Mouse (Mus musculus) forebrain, embryonic 12.5 days (tissue): ENCODE measurements around the gene Kifc3. TPM values are rescaled to one million over a fixed set of nuclear protein-coding genes. Genes with fewer than 3 reads are reported as not detected.
"Not testable (repeated sequence)": the region's sequence is repeated elsewhere in the genome, so short reads cannot be mapped to it uniquely, and the experiment has no call there.

ENCODE experiments used
- ATAC-seq: fragments of 200-750 bp; cut with Nextera tagmentation; 2 replicates; pipeline ENCODE4 v1.8.0; 2017; ENCODE audit warnings: moderate TSS enrichment; ENCODE audit not compliant: low FRiP score
- H3K27ac ChIP-seq: fragments of 300-500 bp; sonication (generic); 2 replicates; pipeline ENCODE4 v1.5.1; 2016; ENCODE audit warnings: mild to moderate bottlenecking
- H3K27me3 ChIP-seq: fragments of 300-500 bp; sonication (generic); 2 replicates; pipeline ENCODE4 v1.6.1; 2016; ENCODE audit warnings: mild to moderate bottlenecking
- H3K36me3 ChIP-seq: fragments of 300-500 bp; sonication (generic); replicated peaks from 2 replicates; pipeline ENCODE4 v1.6.1; 2016; ENCODE audit warnings: mild to moderate bottlenecking
- H3K4me1 ChIP-seq: fragments of 300-500 bp; sonication (generic); 2 replicates; pipeline ENCODE4 v1.6.1; 2016
- H3K4me2 ChIP-seq: fragments of 300-500 bp; sonication (generic); 2 replicates; pipeline ENCODE4 v1.6.1; 2016; ENCODE audit warnings: mild to moderate bottlenecking, moderate library complexity
- H3K4me3 ChIP-seq: fragments of 300-500 bp; sonication (generic); replicated peaks from 2 replicates; pipeline ENCODE4 v1.5.1; 2016; ENCODE audit warnings: mild to moderate bottlenecking
- H3K9ac ChIP-seq: fragments of 300-500 bp; sonication (generic); 2 replicates; pipeline ENCODE4 v1.6.1; 2016; ENCODE audit warnings: mild to moderate bottlenecking
- H3K9me3 ChIP-seq: fragments of 300-500 bp; sonication (generic); 2 replicates; pipeline ENCODE4 v1.6.1; 2016
- WGBS: fragments of 180-500 bp; shearing (Covaris S2); methylation state at CpG from one replicate; pipeline ENCODE4 v1.1.7; 2016; 5-methylcytosine and 5-hydroxymethylcytosine counted together
- polyA plus RNA-seq: library from polyadenylated mRNA; unstranded; fragments of >200 nt; fragmentation: Nextera tagmentation; extraction: Ambion mirVana; gene quantifications from 2 replicates; pipeline ENCODE4 v1.2.1, GENCODE M21; 2016

The Kifc3 gene
- polyA plus RNA-seq, 1 experiment from 2014 or later = 8.3 TPM

DNA sequence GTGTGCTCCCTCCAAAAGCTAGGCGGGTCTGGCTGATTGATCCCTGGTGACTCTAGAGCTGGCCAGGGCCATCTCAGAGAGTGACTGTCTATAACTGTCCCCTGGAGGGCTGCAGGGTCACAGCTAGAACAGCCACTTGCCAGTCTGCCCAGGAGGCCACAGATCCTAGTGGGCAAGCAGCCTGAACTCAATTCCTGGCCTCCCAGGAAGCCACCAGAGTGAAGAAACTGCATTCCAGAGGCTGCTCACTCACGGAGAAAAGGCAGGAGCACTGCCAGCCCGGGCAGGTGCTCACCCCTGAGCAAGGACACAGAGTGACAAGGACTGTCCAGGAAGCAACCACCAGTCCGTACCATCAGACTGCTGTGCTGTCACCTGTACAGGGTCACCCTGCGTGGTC lies 34.9 kb downstream of the Kifc3 start:
- Histone ChIP-seq H3K4me3 (no peak overlapping the region), H3K36me3 (no peaks in the 10 kb centered on the region), H3K4me1 (peaks cover 9% of the 10 kb centered on the region; the same call in 1 of the 2 replicates), H3K9me3 (no peaks in the 10 kb centered on the region), H3K27me3 (no peaks in the 10 kb centered on the region), H3K4me2 (no peak overlapping the region), H3K9ac (no peak overlapping the region), H3K27ac (no peak overlapping the region)
- WGBS = 69% methylated on average over 5 of the region's 5 CpGs
- no peak for ATAC-seq

DNA sequence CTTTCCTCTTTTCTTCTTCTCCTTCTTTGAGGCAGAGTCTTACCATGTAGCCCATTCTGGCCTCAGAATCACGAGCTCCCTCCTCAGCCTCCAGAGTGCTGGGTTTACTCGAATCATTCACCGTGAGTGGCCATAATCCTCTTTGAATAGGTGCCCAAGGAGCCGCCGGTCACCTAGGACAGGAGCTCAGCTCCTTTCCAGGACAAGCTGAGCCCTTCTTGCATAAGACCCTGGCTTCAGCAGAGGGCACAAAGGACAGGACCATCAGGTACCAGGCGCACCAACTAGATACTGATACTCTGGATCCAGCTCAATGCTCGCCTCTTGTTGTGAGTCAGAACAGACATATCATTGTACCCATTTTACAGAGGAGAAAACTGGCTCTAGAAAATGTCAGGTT lies 36.2 kb downstream of the Kifc3 start:
- H3K9me3 ChIP-seq = no peaks in the 10 kb centered on the region
- H3K27ac ChIP-seq = no peak overlapping the region
- H3K4me2 ChIP-seq = no peak overlapping the region
- H3K27me3 ChIP-seq = no peaks in the 10 kb centered on the region
- no peaks in the 10 kb centered on the region for H3K36me3 ChIP-seq
- no peak overlapping the region for H3K9ac ChIP-seq
- ATAC-seq = no peak
- H3K4me3 ChIP-seq = no peak overlapping the region
- WGBS = 54% methylated on average over 7 of the region's 7 CpGs
- H3K4me1 ChIP-seq = peaks cover 12% of the 10 kb centered on the region; the same call in 1 of the 2 replicates

DNA sequence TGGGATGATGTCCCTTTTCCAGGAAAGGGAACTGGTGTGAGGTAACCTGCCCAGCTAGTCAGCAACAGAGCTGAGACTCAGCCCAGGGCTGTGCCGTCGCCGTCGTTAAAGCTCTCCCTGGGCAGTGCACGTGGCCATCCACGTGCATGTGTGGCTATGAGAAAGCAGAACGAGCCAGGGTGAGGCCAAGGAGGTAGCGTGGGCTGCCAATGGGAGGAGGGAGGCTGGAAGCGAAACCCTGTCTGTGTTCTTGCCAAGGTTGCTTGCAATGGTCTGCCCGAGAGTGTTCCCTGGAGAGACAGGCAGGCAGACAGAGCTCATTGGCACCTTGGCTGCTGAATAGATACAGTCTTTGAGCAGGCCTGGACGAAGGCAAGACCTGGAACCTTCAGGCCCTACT lies 36.7 kb downstream of the Kifc3 start:
- Histone ChIP-seq H3K4me2 (no peak overlapping the region), H3K36me3 (no peaks in the 10 kb centered on the region), H3K4me3 (no peak overlapping the region), H3K4me1 (peaks cover 12% of the 10 kb centered on the region; the same call in 1 of the 2 replicates), H3K9ac (no peak overlapping the region), H3K27me3 (no peaks in the 10 kb centered on the region), H3K9me3 (no peaks in the 10 kb centered on the region), H3K27ac (no peak overlapping the region)
- 72% methylated on average over 11 of the region's 11 CpGs for WGBS
- no peak for ATAC-seq

DNA sequence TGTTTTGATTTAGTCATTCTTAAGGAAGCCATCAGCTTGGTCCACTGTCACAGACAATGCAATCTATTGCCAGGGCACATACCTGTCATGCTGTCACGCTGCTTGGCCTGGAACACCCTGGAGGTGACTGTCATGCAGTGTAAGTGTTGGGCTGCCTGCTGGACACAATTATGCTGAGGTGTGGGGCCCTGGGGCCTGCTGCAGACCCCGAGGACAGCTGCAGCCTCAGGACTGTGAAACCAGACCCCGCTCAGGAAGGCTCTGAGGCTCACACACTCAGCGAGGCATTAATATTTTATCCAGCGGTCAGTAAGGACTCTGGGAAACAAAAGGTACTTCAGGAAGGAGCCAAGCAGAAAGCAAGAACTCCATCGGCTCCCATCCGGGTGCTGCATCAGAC lies 38.1 kb downstream of the Kifc3 start:
- H3K9me3 ChIP-seq = no peaks in the 10 kb centered on the region
- no peak overlapping the region for H3K4me2 ChIP-seq
- WGBS = 52% methylated on average over 7 of the region's 7 CpGs
- H3K27ac ChIP-seq = no peak overlapping the region
- ATAC-seq = no peak
- peaks cover 12% of the 10 kb centered on the region; the same call in 1 of the 2 replicates for H3K4me1 ChIP-seq
- no peak overlapping the region for H3K4me3 ChIP-seq
- no peak overlapping the region for H3K9ac ChIP-seq
- no peaks in the 10 kb centered on the region for H3K36me3 ChIP-seq
- H3K27me3 ChIP-seq = no peaks in the 10 kb centered on the region

DNA sequence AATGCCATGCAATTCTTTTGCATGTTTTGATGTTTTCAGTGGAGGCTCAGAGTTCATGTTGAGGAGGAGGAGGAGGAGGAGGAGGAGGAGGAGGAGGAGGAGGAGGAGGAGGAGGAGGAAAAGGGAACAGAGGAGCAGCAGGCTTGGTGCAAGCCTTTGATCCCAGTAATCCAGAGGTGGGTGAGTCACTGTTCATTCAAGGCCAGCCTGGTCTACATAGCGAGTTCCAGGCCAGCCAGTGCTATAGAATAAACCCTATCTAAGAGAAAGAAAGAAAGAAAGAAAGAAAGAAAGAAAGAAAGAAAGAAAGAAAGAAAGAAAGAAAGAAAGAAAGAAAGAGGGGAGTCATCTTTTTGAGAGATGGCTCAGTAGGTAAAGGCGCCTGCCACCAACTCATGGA lies 38.6 kb downstream of the Kifc3 start:
- H3K4me3 ChIP-seq, H3K36me3 ChIP-seq, H3K9me3 ChIP-seq, H3K27ac ChIP-seq, H3K4me2 ChIP-seq, ATAC-seq, H3K27me3 ChIP-seq, H3K9ac ChIP-seq: not testable (repeated sequence)
- 75% methylated on average over 2 of the region's 2 CpGs for WGBS
- H3K4me1 ChIP-seq = peaks cover 12% of the 10 kb centered on the region; the same call in 1 of the 2 replicates

DNA sequence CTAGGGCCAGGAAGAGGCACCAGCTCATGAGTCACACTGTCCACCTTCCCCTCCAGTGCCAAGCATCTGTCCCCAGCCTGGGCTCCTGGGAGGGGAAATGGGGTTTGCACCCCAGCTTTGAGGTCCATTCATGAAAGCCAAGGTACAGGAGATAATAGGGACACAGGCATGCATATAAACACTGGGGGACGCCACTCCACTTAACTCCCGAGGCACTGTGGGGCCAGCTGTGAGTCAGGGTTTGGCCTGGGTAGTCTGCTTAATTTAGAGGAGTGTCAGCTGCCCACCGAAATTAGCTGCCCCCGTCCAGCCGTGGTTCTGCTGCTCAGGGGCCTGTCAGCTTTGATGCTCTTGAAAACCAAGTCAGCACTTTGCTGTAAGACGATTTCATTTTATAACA lies 39.8 kb downstream of the Kifc3 start:
- no peaks in the 10 kb centered on the region for H3K36me3 ChIP-seq
- no peaks in the 10 kb centered on the region for H3K9me3 ChIP-seq
- 0 out of 2 replicates have a peak, but pooled peaks cover 3% of the 10 kb centered on the region for H3K27me3 ChIP-seq
- H3K27ac ChIP-seq = no peak overlapping the region
- no peak overlapping the region for H3K4me2 ChIP-seq
- peaks cover 12% of the 10 kb centered on the region; the same call in 1 of the 2 replicates for H3K4me1 ChIP-seq
- 71% methylated on average over 6 of the region's 6 CpGs for WGBS
- ATAC-seq = no peak
- H3K9ac ChIP-seq = no peak overlapping the region
- H3K4me3 ChIP-seq = no peak overlapping the region

DNA sequence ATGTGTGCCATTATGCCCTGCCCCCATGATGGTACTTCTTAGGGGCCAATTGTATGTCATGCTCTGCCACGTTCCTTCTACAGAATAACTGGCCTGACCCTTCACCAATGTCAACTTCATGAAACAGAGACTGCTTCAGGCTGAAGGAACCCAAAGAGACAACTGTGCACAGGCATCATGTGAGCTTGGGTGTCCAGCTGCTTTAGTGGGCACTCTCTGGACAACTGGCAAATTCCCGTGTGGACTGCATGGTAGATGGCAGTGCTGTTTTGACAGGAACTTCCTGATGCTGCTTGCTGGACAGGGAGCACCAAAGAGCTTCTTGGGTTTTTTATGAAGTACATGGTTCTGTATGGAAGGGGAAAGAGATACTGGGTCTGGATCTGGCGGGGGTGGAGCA lies 43.3 kb downstream of the Kifc3 start:
- Histone ChIP-seq H3K36me3 (no peaks in the 10 kb centered on the region), H3K9ac (no peak overlapping the region), H3K4me1 (peaks cover 7% of the 10 kb centered on the region; the same call in 1 of the 2 replicates), H3K4me3 (no peak overlapping the region), H3K9me3 (no peaks in the 10 kb centered on the region), H3K27ac (no peak overlapping the region), H3K4me2 (no peak overlapping the region), H3K27me3 (peaks cover 3% of the 10 kb centered on the region; the same call in 1 of the 2 replicates)
- WGBS = 88% methylated on average over 3 of the region's 3 CpGs
- no peak for ATAC-seq

DNA sequence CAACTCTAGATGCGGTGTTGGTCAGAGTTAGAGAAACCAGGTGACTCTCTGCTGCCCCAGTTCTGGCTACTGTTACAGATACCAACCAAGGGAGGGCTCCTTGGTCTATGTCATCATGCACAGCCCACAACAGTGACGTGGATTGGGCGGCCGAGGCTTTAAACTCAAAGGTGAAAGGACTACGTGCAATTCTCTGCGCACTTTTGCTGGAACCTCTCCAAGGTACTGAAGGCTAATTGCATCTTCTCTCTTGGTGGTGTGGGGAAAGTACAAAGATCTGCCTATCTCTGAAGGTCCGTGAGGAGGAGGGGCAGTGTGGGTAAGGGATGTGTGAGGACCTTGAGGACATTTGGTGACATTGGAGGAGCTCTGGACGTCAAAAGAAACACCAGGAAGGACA lies 44.0 kb downstream of the Kifc3 start:
- 83% methylated on average over 8 of the region's 8 CpGs for WGBS
- no peak overlapping the region for H3K9ac ChIP-seq
- peaks cover 7% of the 10 kb centered on the region; the same call in 1 of the 2 replicates for H3K4me1 ChIP-seq
- no peak overlapping the region for H3K4me3 ChIP-seq
- H3K27ac ChIP-seq = no peak overlapping the region
- no peaks in the 10 kb centered on the region for H3K9me3 ChIP-seq
- no peaks in the 10 kb centered on the region for H3K36me3 ChIP-seq
- H3K27me3 ChIP-seq = peaks cover 3% of the 10 kb centered on the region; the same call in 1 of the 2 replicates
- no peak for ATAC-seq
- H3K4me2 ChIP-seq = no peak overlapping the region

DNA sequence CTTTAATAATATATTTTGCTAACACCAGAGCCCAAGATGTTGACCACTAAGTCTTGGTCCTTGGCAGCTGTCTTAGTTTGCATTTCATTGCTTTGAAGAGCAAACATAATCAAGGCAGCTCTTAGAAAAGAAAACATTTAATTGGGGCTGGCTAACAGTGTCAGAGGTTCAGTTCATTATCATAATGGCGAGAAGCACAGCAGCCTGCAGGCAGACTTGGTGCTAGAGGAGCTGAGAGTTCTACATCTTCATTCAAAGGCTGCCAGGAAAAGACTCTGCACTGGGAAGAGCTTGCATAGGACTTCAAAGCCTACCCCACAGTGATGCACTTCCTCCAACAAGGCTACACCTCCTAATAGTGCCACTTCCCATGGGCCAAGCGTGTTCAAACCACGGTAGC lies 45.5 kb downstream of the Kifc3 start:
- 0 out of 2 replicates have a peak overlapping the region, but pooled peaks have one; percentile 20 for H3K27ac ChIP-seq
- H3K4me2 ChIP-seq = no peak overlapping the region
- H3K27me3 ChIP-seq = peaks cover 3% of the 10 kb centered on the region; the same call in 1 of the 2 replicates
- no peak overlapping the region for H3K4me3 ChIP-seq
- no peak overlapping the region for H3K9ac ChIP-seq
- H3K9me3 ChIP-seq = no peaks in the 10 kb centered on the region
- 52% methylated on average over 3 of the region's 3 CpGs for WGBS
- 0 out of 2 replicates have a peak, but pooled peaks cover 4% of the 10 kb centered on the region for H3K4me1 ChIP-seq
- no peaks in the 10 kb centered on the region for H3K36me3 ChIP-seq
- ATAC-seq = peak; percentile 53; the same call in 1 of the 2 replicates

DNA sequence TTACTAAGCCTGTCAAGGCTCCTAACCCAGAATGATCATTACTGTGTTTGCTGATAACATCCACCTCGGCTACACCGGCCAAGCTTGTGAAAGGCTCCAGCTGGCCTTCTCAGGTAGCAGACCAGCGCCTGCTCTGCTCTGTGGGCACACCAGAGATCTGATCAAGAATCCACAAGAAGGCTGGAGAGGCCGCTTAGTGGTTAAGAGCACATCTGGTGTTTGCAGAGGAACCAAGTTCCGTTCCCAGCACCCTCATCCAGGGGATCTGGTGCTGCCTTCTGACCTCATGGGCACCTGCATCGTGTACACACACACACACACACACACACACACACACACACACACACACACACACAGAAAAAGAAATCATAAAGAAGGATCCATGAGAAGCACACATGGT lies 46.5 kb downstream of the Kifc3 start:
- WGBS = 89% methylated on average over 6 of the region's 6 CpGs
- ATAC-seq = no peak
- Histone ChIP-seq H3K4me1 (0 out of 2 replicates have a peak, but pooled peaks cover 4% of the 10 kb centered on the region), H3K4me3 (no peak overlapping the region), H3K9ac (no peak overlapping the region), H3K36me3 (no peaks in the 10 kb centered on the region), H3K9me3 (no peaks in the 10 kb centered on the region), H3K4me2 (no peak overlapping the region), H3K27me3 (peaks cover 3% of the 10 kb centered on the region; the same call in 1 of the 2 replicates), H3K27ac (no peak overlapping the region)

DNA sequence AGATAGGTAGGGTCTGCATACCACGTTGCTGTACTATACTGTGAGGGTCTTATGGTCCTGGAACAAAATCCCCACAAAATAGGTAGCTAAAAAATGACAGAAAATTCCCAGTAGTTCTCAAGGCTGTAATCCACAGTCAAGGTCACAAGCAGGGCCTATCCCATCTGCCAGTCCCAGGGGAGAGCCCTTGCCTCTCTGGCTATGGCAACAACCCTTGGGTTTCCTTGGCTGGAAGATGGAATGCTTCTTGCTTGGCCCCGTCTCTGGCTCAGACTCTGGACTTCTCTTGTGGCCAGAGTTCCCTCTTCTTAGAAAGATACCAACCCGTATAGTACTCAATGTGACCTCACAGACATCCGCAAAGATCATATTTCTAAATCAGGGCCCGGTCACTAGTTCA lies 47.3 kb downstream of the Kifc3 start:
- 91% methylated on average over 5 of the region's 5 CpGs for WGBS
- Histone ChIP-seq H3K4me3 (no peak overlapping the region), H3K9ac (no peak overlapping the region), H3K9me3 (no peaks in the 10 kb centered on the region), H3K4me2 (no peak overlapping the region), H3K4me1 (0 out of 2 replicates have a peak, but pooled peaks cover 4% of the 10 kb centered on the region), H3K27me3 (peaks cover 4% of the 10 kb centered on the region), H3K27ac (no peak overlapping the region), H3K36me3 (no peaks in the 10 kb centered on the region)
- no peak for ATAC-seq

DNA sequence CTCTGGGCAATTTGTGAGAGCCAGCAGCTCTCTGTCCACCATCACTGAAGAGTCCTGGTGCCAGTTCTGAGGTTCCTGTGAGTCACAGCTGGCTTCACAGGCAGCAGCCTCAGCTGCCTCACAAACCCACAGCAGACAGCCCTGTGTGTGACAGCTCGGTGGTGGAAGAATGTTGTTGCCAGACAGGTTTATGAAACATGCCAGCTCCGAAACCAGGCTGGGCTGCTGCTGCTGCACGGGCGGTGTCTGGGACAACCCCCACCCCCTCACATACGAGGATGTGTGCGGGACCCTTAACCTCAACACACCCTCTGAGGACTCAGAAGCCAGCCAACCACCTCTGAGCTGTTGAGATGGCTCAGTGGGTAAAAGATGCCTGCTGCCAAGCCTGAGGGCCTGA lies 48.0 kb downstream of the Kifc3 start:
- Histone ChIP-seq H3K36me3 (no peaks in the 10 kb centered on the region), H3K4me3 (no peak overlapping the region), H3K27ac (no peak overlapping the region), H3K9ac (no peak overlapping the region), H3K4me1 (0 out of 2 replicates have a peak, but pooled peaks cover 4% of the 10 kb centered on the region), H3K27me3 (peaks cover 8% of the 10 kb centered on the region), H3K9me3 (no peaks in the 10 kb centered on the region), H3K4me2 (no peak overlapping the region)
- ATAC-seq = no peak
- WGBS = 79% methylated on average over 6 of the region's 6 CpGs

DNA sequence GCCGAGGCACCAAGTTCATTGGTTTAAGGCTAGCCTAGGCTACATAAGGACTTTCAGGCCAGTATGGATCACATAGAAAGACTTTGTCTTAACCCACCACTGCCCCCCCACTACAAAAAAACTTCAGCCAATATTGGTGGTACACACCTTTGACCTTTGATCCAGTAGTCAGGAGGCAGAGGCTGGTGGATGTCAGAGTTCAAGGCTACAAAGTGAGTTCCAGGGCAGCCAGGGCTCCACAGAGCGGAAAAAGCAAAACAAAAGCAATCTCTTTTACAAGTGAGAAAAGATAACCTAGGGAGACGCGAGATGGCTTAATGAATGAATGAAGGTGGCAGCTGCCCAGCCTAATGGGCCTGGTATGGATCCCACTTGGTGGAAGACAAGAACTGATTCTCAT lies 48.6 kb downstream of the Kifc3 start:
- no peak overlapping the region for H3K9ac ChIP-seq
- no peaks in the 10 kb centered on the region for H3K9me3 ChIP-seq
- ATAC-seq = no peak
- no peak overlapping the region for H3K27ac ChIP-seq
- H3K4me3 ChIP-seq = no peak overlapping the region
- H3K36me3 ChIP-seq = no peaks in the 10 kb centered on the region
- 0 out of 2 replicates have a peak, but pooled peaks cover 4% of the 10 kb centered on the region for H3K4me1 ChIP-seq
- WGBS = 68% methylated on average over 4 of the region's 4 CpGs
- peaks cover 8% of the 10 kb centered on the region for H3K27me3 ChIP-seq
- no peak overlapping the region for H3K4me2 ChIP-seq
